Mouse (Mus musculus) lung, postnatal 0 days (tissue): ENCODE results near the gene Sema4a. TPM values are rescaled to one million over a fixed set of nuclear protein-coding genes. Genes with fewer than 3 reads are reported as not detected.

Source experiments
- ATAC-seq: fragments of 200-750 bp; cut with Nextera tagmentation; 2 replicates; pipeline ENCODE4 v1.8.0; 2017; ENCODE audit warnings: moderate library complexity
- DNase-seq: peaks from one replicate; pipeline ENCODE4 v3.0.0-alpha.2; 2016; ENCODE audit warnings: low spot score
- H3K27ac ChIP-seq: fragments of 300-500 bp; sonication (generic); 2 replicates; pipeline ENCODE4 v1.5.1; 2014; ENCODE audit warnings: antibody characterized with exemption, mild to moderate bottlenecking, low read length, mixed read lengths
- H3K27me3 ChIP-seq: fragments of 300-500 bp; sonication (generic); replicated peaks from 2 replicates; pipeline ENCODE4 v1.6.1; 2014; ENCODE audit warnings: low read length, mixed read lengths; ENCODE audit not compliant: insufficient read depth
- H3K36me3 ChIP-seq: fragments of 300-500 bp; sonication (generic); 2 replicates; pipeline ENCODE4 v1.6.1; 2014; ENCODE audit warnings: low read length, mixed read lengths; ENCODE audit not compliant: insufficient read depth
- H3K4me1 ChIP-seq: fragments of 300-500 bp; sonication (generic); 2 replicates; pipeline ENCODE4 v1.6.1; 2014; ENCODE audit warnings: antibody characterized with exemption, low read depth, low read length, mixed read lengths; ENCODE audit not compliant: insufficient read depth
- H3K4me2 ChIP-seq: fragments of 300-500 bp; sonication (generic); replicated peaks from 2 replicates; pipeline ENCODE4 v1.6.1; 2014; ENCODE audit warnings: low read depth, mild to moderate bottlenecking, low read length, moderate library complexity, mixed read lengths
- H3K4me3 ChIP-seq: fragments of 300-500 bp; sonication (generic); 2 replicates; pipeline ENCODE4 v1.5.1; 2014; ENCODE audit warnings: low read depth, low read length
- H3K9ac ChIP-seq: fragments of 300-500 bp; sonication (generic); replicated peaks from 2 replicates; pipeline ENCODE4 v1.6.1; 2014; ENCODE audit warnings: low read depth, mild to moderate bottlenecking
- H3K9me3 ChIP-seq: fragments of 300-500 bp; sonication (generic); 2 replicates; pipeline ENCODE4 v1.6.1; 2016; ENCODE audit warnings: low read length, mixed read lengths
- CTCF ChIP-seq: IDR thresholded peaks from 2 replicates; pipeline ENCODE4 v1.5.1; 2016; ENCODE audit warnings: antibody characterized with exemption, mild to moderate bottlenecking
- EP300 ChIP-seq: IDR thresholded peaks from 2 replicates; pipeline ENCODE4 v1.6.1; 2016; ENCODE audit warnings: antibody characterized with exemption, mild to moderate bottlenecking, control low read depth
- WGBS: fragments of 180-500 bp; shearing (Covaris S2); extraction: QIAGEN DNeasy Blood & Tissue Kit; methylation state at CpG from one replicate; pipeline ENCODE4 v1.1.7; 2014; 5-methylcytosine and 5-hydroxymethylcytosine counted together
- polyA plus RNA-seq: library from polyadenylated mRNA; unstranded; fragments of >200 nt; fragmentation: Nextera tagmentation; extraction: Ambion mirVana; gene quantifications from 2 replicates; pipeline ENCODE4 v1.2.1, GENCODE M21; 2015

Sema4a gene
- polyA plus RNA-seq, 1 experiment from 2014 or later: 9.2 TPM

DNA sequence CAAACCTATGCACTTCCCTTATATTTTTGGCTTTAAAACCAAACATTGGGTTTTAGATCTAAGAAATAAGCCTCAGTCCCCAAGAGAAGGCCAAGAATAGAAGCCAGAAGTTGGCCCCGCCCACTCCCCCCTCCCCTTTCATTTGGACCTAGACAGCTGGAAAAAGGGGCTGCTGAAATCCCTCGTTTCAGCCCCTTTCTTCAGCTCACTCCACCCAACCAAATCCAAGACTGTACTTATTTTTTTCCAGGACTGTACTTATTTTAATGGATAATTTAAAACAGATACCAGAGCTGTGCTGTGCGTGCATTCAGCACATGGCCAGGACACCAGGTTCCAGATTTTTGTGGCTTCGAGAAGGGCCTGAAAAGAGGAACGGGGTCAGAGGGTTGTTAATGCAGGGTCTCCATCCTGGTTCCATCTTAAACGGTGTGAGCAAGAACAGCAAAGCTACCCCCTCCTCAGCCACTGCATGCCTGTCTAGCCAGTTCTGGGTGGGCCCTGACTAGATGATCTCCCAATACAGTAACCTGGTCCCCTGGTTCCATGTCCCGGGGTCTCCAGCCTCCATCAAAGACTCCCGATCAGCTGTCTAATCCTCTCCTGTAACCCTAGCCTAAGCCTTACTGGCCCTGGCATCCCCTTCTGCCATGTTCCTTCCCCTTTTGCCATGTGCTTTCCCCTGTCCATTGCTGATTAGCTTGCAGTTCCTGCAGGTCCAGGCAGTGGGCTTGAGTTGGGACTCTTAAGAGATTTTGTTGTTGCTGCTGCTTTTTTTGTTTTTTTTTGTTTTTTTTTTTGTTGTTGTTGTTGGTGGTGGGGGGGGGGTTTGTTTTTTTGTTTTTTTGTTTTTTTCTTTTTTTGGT lies 43.1 kb upstream of the Sema4a start:
- DNase-seq (peak; percentile 53), ATAC-seq (no peak)
- H3K9me3 ChIP-seq: no peaks in the 10 kb centered on the region
- H3K27me3 ChIP-seq: no peaks in the 10 kb centered on the region
- no peak overlapping the region for H3K9ac ChIP-seq
- no peak overlapping the region for H3K4me3 ChIP-seq
- H3K27ac ChIP-seq: peak overlapping the region; percentile 92
- H3K36me3 ChIP-seq: no peaks in the 10 kb centered on the region
- H3K4me1 ChIP-seq: peaks cover 14% of the 10 kb centered on the region; the same call in 1 of the 2 replicates
- WGBS: 53% methylated on average over 8 of the region's 8 CpGs
- H3K4me2 ChIP-seq: no peak overlapping the region
- no peak for TF ChIP-seq CTCF
- no peak for TF ChIP-seq EP300

DNA sequence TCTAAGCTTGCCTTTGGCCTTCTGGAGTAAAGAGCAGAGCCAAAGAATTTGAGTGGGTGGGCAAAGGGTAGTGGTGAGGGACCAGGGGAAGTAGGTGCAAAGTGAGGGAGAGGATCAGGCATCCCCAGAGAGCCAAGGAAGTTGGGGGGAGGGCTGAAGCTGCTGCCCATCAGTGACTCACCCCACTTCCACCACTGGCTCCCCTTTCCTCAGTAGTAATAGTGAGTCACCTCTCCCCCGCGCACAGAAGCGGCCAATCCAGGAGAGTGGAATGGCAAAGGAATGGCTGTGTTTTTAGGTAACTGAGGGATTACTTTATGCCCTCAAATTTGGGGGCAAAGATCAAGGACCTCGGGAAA lies 42.5 kb upstream of the Sema4a start:
- H3K4me2 ChIP-seq: peak overlapping the region; percentile 88
- TF ChIP-seq EP300 (peak; percentile 60; the same call in 1 of the 2 replicates), CTCF (no peak)
- peak; percentile 91 for DNase-seq
- H3K4me1 ChIP-seq: peaks cover 13% of the 10 kb centered on the region; the same call in 1 of the 2 replicates
- no peak overlapping the region for H3K9ac ChIP-seq
- WGBS: 10% methylated on average over 4 of the region's 4 CpGs
- peak overlapping the region; percentile 93; the same call in 1 of the 2 replicates for H3K4me3 ChIP-seq
- H3K9me3 ChIP-seq: no peaks in the 10 kb centered on the region
- H3K27ac ChIP-seq: peak overlapping the region; percentile 92
- no peaks in the 10 kb centered on the region for H3K36me3 ChIP-seq
- no peaks in the 10 kb centered on the region for H3K27me3 ChIP-seq
- peak; percentile 82 for ATAC-seq

DNA sequence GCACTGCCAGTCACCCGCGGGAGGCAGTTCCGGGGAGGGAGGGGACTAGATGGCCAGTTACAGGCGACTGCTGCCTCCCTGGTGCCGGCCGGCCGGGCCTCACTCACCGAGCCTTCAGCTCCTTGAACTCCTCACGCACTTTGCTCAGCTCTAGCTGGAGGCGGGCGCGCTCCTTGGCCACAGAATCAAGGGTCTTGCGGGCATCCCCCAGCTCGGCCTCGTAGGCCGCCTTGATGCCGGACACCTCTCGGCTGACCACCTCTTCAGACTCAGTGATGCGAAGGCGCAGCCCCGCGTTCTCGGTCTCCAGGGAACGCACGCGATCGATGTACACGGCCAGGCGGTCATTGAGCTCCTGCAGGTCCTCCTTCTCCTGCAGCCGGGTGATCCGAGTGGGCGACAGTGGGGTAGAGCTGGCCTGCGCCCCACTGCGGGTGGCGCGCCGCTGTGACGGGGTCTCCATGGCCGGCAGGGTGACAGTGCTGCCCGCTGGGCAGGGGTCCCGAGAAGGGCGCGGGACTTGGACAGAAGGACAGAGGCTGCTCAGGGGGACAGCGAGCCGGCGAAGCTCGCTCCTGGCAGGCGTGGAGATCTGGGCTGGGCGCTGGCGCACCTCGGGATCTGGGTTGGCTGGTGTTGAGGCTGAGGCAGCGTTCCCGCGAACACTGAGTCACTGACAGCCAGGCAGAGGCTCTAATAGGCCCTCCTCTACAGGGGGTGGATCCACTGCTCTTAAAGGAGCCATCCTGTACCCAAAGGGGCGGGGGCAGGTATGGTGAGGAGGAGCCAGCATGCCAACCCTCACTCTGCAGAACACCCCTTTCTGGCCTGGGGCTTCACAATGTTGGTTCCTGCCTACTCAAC lies 41.9 kb upstream of the Sema4a start:
- no peaks in the 10 kb centered on the region for H3K27me3 ChIP-seq
- WGBS: 1% methylated on average over 55 of the region's 55 CpGs
- ATAC-seq (peak; percentile 96), DNase-seq (peak; percentile 97)
- H3K36me3 ChIP-seq: no peaks in the 10 kb centered on the region
- TF ChIP-seq CTCF (no peak), EP300 (no peak)
- peak overlapping the region; percentile 88 for H3K4me2 ChIP-seq
- peak overlapping the region; percentile 92 for H3K27ac ChIP-seq
- H3K4me1 ChIP-seq: peaks cover 13% of the 10 kb centered on the region; the same call in 1 of the 2 replicates
- H3K9me3 ChIP-seq: no peaks in the 10 kb centered on the region
- H3K4me3 ChIP-seq: peak overlapping the region; percentile 93
- peak overlapping the region; percentile 87 for H3K9ac ChIP-seq

DNA sequence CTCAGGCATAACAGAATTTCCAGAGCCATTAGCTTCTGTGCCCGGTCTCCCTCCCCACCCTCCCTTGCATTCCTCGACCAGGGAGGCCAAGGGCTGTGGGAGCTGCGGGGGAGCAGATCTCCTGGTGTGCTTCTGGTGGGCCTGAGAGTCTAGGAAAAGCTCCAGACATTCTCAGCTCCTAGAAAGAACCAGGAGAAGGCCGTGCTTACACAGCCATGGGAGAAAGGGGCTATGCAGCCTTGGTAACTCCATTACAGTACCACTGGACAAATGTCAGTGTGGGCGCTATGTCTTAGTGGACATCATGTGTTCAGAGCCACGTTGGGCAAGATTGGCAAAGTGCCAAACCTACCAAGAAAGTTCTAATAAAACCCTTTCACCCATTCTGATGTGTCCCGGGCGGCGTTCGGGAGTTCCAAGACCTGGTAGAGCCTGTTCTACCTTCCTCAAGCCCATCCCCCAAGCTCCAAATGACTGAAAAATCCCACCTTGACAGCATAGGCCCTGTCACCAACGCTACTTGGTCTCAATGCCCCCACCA lies 41.1 kb upstream of the Sema4a start:
- 18% methylated on average over 11 of the region's 11 CpGs for WGBS
- no peaks in the 10 kb centered on the region for H3K9me3 ChIP-seq
- H3K36me3 ChIP-seq: no peaks in the 10 kb centered on the region
- no peaks in the 10 kb centered on the region for H3K27me3 ChIP-seq
- no peak for TF ChIP-seq CTCF
- TF ChIP-seq EP300: no peak
- peak overlapping the region; percentile 87 for H3K9ac ChIP-seq
- ATAC-seq: no peak
- peak overlapping the region; percentile 88 for H3K4me2 ChIP-seq
- H3K4me1 ChIP-seq: peaks cover 13% of the 10 kb centered on the region; the same call in 1 of the 2 replicates
- peak overlapping the region; percentile 92 for H3K27ac ChIP-seq
- H3K4me3 ChIP-seq: peak overlapping the region; percentile 93
- peak; percentile 64 for DNase-seq

DNA sequence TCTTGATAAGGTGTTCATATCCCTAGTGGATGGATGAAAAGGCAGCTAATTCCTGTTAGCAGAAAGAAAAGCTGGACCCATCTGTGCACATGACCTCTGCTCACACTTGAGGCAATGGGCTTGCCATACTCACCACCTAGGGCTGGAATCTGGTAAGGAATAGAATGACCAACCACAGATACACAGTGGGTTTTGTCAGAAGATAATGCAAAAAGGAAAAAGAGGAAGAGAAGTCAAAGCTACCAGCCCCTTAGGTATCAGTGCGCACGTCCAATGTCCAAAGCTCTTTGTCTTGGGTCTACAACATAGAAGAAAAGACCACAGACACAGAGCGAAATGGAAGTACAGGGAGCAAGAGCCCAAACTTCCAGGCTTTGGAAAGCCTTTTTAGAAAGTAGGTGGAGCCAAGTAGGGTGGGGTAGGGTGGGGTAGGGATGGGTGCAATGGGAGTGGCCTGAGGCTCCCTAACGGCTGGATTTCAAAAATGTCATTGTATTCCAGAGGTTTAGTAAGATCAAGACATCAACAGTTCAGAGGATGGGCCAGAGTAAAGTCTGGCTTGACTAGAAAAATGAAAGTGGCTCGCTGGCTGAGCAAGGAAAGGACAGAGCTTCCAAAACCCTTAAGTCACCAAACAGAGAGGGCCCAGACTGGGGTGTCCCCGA lies 40.5 kb upstream of the Sema4a start:
- H3K4me3 ChIP-seq: peak overlapping the region; percentile 93
- H3K9ac ChIP-seq: peak overlapping the region; percentile 87
- DNase-seq: peak; percentile 63
- H3K4me2 ChIP-seq: peak overlapping the region; percentile 88
- TF ChIP-seq CTCF (no peak), EP300 (no peak)
- H3K4me1 ChIP-seq: peaks cover 13% of the 10 kb centered on the region; the same call in 1 of the 2 replicates
- no peaks in the 10 kb centered on the region for H3K9me3 ChIP-seq
- 55% methylated on average over 6 of the region's 6 CpGs for WGBS
- no peaks in the 10 kb centered on the region for H3K27me3 ChIP-seq
- no peaks in the 10 kb centered on the region for H3K36me3 ChIP-seq
- peak overlapping the region; percentile 92 for H3K27ac ChIP-seq
- ATAC-seq: no peak
